Mouse (Mus musculus): ENCODE results near the gene Tcte1.
A peak's percentile ranks its signal among the peaks of the same experiment; 100 is the strongest.

Gene Tcte1

GRCm38 (mm10) chr17:45523263-45523662, at the start of gene Tcte1:
Tcte1 (plus strand) TSS chr17:45523434.
- DNase-seq (ENCODE audit: low read depth, low spot score), result no peak

GRCm38 (mm10) chr17:45473667-45474066, 49.6 kb upstream of the Tcte1 start:
- DNase-seq (ENCODE audit: low read depth, low spot score), result no peak

GRCm38 (mm10) chr17:45474146-45474545, 49.1 kb upstream of the Tcte1 start:
- no peak for DNase-seq (ENCODE audit: low read depth, low spot score)

GRCm38 (mm10) chr17:45474669-45475465, 48.4 kb upstream of the Tcte1 start, which contains the start of gene Spats1:
Spats1 (minus strand) TSS chr17:45475415.
- peak; percentile 72 for DNase-seq (ENCODE audit: low read depth, low spot score)

GRCm38 (mm10) chr17:45478234-45478825, 44.9 kb upstream of the Tcte1 start:
- peak; percentile 78 for DNase-seq (ENCODE audit: low read depth, low spot score)

- peak; percentile 57 for DNase-seq (ENCODE audit: low read depth, low spot score)
These were observed 42.8 kb upstream of the Tcte1 start for GRCm38 (mm10) chr17:45480429-45480828.

- no peak for DNase-seq (ENCODE audit: low read depth, low spot score)
These were observed 37.7 kb upstream of the Tcte1 start for GRCm38 (mm10) chr17:45485581-45485980.

- DNase-seq (ENCODE audit: low read depth, low spot score), result no peak
These were observed 36.0 kb upstream of the Tcte1 start for GRCm38 (mm10) chr17:45487216-45487615.

GRCm38 (mm10) chr17:45488321-45489254, 34.6 kb upstream of the Tcte1 start:
- peak; percentile 54 for DNase-seq (ENCODE audit: low read depth, low spot score)

- no peak for DNase-seq (ENCODE audit: low read depth, low spot score)
These were observed 33.5 kb upstream of the Tcte1 start for GRCm38 (mm10) chr17:45489736-45490135.

- no peak for DNase-seq (ENCODE audit: low read depth, low spot score)
These were observed 32.6 kb upstream of the Tcte1 start for GRCm38 (mm10) chr17:45490532-45491154.

GRCm38 (mm10) chr17:45495398-45495797, 27.8 kb upstream of the Tcte1 start:
- no peak for DNase-seq (ENCODE audit: low read depth, low spot score)

GRCm38 (mm10) chr17:45498397-45498796, 24.8 kb upstream of the Tcte1 start:
- DNase-seq (ENCODE audit: low read depth, low spot score), result no peak

- DNase-seq (ENCODE audit: low read depth, low spot score), result no peak
These were observed 23.7 kb upstream of the Tcte1 start for GRCm38 (mm10) chr17:45499516-45499915.

- DNase-seq (ENCODE audit: low read depth, low spot score), result no peak
These were observed 22.3 kb upstream of the Tcte1 start for GRCm38 (mm10) chr17:45500981-45501380.

- no peak for DNase-seq (ENCODE audit: low read depth, low spot score)
These were observed 20.9 kb upstream of the Tcte1 start for GRCm38 (mm10) chr17:45502324-45502723.

- no peak for DNase-seq (ENCODE audit: low read depth, low spot score)
These were observed 19.8 kb upstream of the Tcte1 start for GRCm38 (mm10) chr17:45503301-45503973.

- DNase-seq (ENCODE audit: low read depth, low spot score), result no peak
These were observed 17.2 kb upstream of the Tcte1 start for GRCm38 (mm10) chr17:45505941-45506465.

GRCm38 (mm10) chr17:45506700-45507189, 16.5 kb upstream of the Tcte1 start, which contains the start of gene Aars2:
Aars2 (plus strand) TSS chr17:45506841.
- peak; percentile 98 for DNase-seq (ENCODE audit: low read depth, low spot score)

- no peak for DNase-seq (ENCODE audit: low read depth, low spot score)
These were observed 12.4 kb upstream of the Tcte1 start for GRCm38 (mm10) chr17:45510871-45511270.

All from A20 (cell line).